Mouse (Mus musculus): ENCODE data around the gene Lrrc56.

The Lrrc56 gene

GRCm38 (mm10) chr7:141192776-141193347, 1.1 kb upstream of the Lrrc56 start:
- DNase-seq = peak; percentile 41

GRCm38 (mm10) chr7:141193348-141193856, 555 bp upstream of the Lrrc56 start:
- DNase-seq = no peak

- DNase-seq = no peak
Observed at GRCm38 (mm10) chr7:141194409-141194808, 452 bp downstream of the Lrrc56 start.

- peak; percentile 88 for DNase-seq
Observed at GRCm38 (mm10) chr7:141194830-141195229, 873 bp downstream of the Lrrc56 start.

- DNase-seq = no peak
Observed at GRCm38 (mm10) chr7:141195754-141196153, 1.8 kb downstream of the Lrrc56 start.

GRCm38 (mm10) chr7:141196619-141197282, 2.8 kb downstream of the Lrrc56 start:
- no peak for DNase-seq

GRCm38 (mm10) chr7:141198121-141198520, 4.2 kb downstream of the Lrrc56 start:
- DNase-seq = no peak

GRCm38 (mm10) chr7:141204546-141204945, 10.6 kb downstream of the Lrrc56 start:
- DNase-seq = no peak

- DNase-seq = no peak
Observed at GRCm38 (mm10) chr7:141205504-141205903, 11.5 kb downstream of the Lrrc56 start.

- DNase-seq = no peak
Observed at GRCm38 (mm10) chr7:141206182-141206937, 12.4 kb downstream of the Lrrc56 start.

- no peak for DNase-seq
Observed at GRCm38 (mm10) chr7:141209526-141209925, 15.6 kb downstream of the Lrrc56 start.

- DNase-seq = no peak
Observed at GRCm38 (mm10) chr7:141210137-141210536, 16.2 kb downstream of the Lrrc56 start.

- DNase-seq = no peak
Observed at GRCm38 (mm10) chr7:141210606-141211131, 16.7 kb downstream of the Lrrc56 start.

GRCm38 (mm10) chr7:141213133-141213532, 19.2 kb downstream of the Lrrc56 start:
- DNase-seq = no peak

GRCm38 (mm10) chr7:141213605-141214235, 19.8 kb downstream of the Lrrc56 start, which contains the start of gene Lmntd2:
Lmntd2 (minus strand) TSS chr7:141214080.
- no peak for DNase-seq

GRCm38 (mm10) chr7:141214310-141214709, 20.4 kb downstream of the Lrrc56 start:
- DNase-seq = no peak

- DNase-seq = peak; percentile 89
Observed at GRCm38 (mm10) chr7:141215101-141215879, 21.3 kb downstream of the Lrrc56 start, which contains the start of gene Rassf7. Rassf7 (plus strand) TSS chr7:141215860.

- DNase-seq = no peak
Observed at GRCm38 (mm10) chr7:141215880-141216733, 22.1 kb downstream of the Lrrc56 start.

- DNase-seq = no peak
Observed at GRCm38 (mm10) chr7:141216894-141217293, 22.9 kb downstream of the Lrrc56 start.

- no peak for DNase-seq
Observed at GRCm38 (mm10) chr7:141217343-141218013, 23.5 kb downstream of the Lrrc56 start.
